Mouse (Mus musculus): Measurements from ENCODE around the gene Gpx3. TPM values are rescaled to one million over a fixed set of nuclear protein-coding genes. Genes with fewer than 3 reads are reported as not detected.
"Not testable (repeated sequence)": the region's sequence is repeated elsewhere in the genome, so short reads cannot be mapped to it uniquely, and the experiment has no call there.

The Gpx3 gene
- polyA plus RNA-seq (2016; fragmentation: Nextera tagmentation; extraction: Ambion mirVana) = 33.9 and 37.6 TPM in 2 replicates

DNA sequence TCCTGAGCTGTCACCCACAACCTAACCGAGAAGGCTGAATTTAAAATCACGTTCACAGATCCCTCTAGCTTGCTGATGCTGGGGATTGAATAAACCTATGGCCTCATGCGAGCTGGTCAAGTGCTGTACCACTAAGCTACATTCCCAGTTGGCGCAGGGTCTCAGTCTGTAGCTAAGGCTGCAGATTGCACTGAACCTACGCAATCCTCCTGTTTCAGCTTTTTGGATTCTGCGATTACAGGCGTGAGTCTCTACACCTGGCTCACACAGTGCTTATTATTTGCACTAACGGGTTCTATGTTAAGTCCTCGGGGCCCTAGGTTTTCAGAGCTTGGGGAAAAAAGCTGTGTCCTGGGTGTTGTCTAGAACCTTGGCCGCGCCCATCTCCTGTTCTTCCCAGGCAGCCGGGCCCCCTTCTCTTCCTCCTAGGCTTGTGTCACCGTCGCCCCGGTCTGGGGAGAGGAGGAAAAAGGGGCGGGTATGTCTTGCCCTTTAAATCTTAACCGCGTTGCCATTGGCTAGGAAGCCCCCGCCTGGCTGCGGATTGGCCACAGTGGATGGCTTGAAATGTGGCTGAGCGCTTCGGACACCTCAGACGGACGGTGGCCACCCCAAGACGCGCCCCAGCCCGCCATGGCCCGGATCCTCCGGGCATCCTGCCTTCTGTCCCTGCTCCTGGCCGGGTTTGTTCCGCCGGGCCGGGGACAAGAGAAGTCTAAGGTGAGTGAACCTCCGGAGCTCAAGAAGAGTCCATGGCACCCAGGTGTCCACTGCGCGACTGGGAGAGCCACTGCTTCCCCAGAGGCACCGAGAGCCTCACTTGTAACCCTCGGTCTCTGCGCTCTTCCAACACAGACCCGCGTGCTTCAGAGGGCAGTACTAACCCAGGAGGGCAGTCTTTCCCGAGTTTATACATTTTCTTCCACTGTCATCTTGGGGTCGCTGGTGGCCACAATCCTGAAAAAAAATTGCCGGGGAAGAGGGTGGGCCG is at the start of gene Gpx3:
Gene Gpx3, plus strand, starts transcription at position 121 of the 991 bp plus-strand sequence.
- Histone ChIP-seq H3K4me2 (peak within 1 kb of the TSS; percentile 82), H3K27me3 (0 out of 2 replicates have a peak, but pooled peaks cover 8% of the 10 kb centered on the region), H3K4me3 (replicated peaks) (peak within 1 kb of the TSS; percentile 50), H3K9me3 (no peaks in the 10 kb centered on the region), H3K27ac (no peak within 1 kb of the TSS), H3K36me3 (replicated peaks) (no peaks in the 10 kb centered on the region), H3K9ac (peak within 1 kb of the TSS; percentile 58), H3K4me1 (peaks cover 15% of the 10 kb centered on the region)
- WGBS = 15% methylated on average over 45 of the region's 45 CpGs
- ATAC-seq (ENCODE audit: low FRiP score) = peak; percentile 93

DNA sequence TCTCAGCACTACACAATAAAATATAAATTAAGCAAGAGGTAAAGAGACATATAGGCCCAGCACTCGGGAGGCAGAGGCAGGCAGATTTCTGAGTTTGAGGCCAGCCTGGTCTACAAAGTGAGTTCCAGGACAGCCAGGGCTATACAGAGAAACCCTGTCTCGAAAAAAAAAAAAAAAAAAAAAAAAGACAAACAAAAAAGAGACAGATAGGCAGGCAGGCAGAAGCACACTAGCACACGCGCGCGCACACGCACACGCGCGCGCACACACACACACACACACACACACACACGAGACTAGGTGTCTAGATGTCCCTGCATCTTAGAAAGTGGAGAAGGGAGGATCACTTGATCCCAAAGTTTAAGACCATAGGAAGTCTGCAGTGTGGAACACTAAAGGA is 43.4 kb upstream of the Gpx3 start:
- WGBS = 95% methylated on average over 11 of the region's 12 CpGs
- not testable (repeated sequence) for H3K27me3 ChIP-seq; ATAC-seq (ENCODE audit: low FRiP score); H3K9ac ChIP-seq; H3K4me1 ChIP-seq; H3K9me3 ChIP-seq; H3K4me3 ChIP-seq (replicated peaks); H3K4me2 ChIP-seq; H3K36me3 ChIP-seq (replicated peaks)
- 0 out of 2 replicates have a peak overlapping the region, but pooled peaks have one; percentile 8 for H3K27ac ChIP-seq

DNA sequence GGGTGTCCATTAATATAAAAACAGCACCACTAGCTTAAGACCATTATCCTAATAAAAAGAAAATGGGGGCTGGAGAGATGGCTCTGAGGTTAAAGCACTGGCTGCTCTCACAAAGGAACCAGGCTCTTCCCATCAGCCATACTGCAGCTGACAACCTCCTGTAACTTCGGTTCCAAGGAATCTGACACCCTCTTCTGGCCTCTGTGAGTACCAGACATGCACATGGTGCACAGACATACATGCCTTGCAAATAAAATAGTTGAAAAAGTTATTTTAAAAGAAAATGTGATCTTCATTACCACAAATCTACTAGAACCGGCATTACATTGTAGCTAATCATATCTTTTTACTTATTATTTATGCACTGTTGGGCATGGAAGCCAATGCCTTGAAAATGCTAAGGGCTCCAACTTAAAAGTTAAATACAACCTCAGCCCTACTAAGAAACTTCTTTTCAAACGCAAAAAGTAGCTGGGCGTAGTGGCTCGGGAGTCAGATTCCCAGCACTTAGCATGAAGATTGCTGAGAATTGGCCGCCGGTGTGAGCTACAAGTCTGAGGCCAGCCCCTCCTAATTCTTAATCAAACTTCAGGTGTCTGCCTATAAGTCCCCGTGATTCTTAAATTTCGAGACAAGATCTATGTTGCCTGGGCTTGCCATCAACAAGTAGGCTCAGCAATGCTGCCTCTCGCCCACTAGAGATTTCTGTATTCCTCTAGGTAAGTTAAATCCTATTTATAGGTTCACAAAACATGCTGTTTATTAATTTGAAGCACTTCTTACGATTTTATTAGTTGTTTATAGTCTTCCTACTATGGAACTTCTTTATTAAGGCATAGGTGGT is 42.7 kb upstream of the Gpx3 start:
- Histone ChIP-seq H3K4me1 (peaks cover 9% of the 10 kb centered on the region; the same call in 1 of the 2 replicates), H3K27me3 (no peaks in the 10 kb centered on the region), H3K9ac (peak overlapping the region; percentile 75; the same call in 1 of the 2 replicates), H3K36me3 (replicated peaks) (no peaks in the 10 kb centered on the region), H3K4me3 (replicated peaks) (peak overlapping the region; percentile 66), H3K9me3 (no peaks in the 10 kb centered on the region), H3K27ac (peak overlapping the region; percentile 59; the same call in 1 of the 2 replicates), H3K4me2 (peak overlapping the region; percentile 80)
- ATAC-seq (ENCODE audit: low FRiP score) = 0 out of 2 replicates have a peak, but pooled peaks have one; percentile 2
- WGBS = 27% methylated on average over 11 of the region's 11 CpGs

DNA sequence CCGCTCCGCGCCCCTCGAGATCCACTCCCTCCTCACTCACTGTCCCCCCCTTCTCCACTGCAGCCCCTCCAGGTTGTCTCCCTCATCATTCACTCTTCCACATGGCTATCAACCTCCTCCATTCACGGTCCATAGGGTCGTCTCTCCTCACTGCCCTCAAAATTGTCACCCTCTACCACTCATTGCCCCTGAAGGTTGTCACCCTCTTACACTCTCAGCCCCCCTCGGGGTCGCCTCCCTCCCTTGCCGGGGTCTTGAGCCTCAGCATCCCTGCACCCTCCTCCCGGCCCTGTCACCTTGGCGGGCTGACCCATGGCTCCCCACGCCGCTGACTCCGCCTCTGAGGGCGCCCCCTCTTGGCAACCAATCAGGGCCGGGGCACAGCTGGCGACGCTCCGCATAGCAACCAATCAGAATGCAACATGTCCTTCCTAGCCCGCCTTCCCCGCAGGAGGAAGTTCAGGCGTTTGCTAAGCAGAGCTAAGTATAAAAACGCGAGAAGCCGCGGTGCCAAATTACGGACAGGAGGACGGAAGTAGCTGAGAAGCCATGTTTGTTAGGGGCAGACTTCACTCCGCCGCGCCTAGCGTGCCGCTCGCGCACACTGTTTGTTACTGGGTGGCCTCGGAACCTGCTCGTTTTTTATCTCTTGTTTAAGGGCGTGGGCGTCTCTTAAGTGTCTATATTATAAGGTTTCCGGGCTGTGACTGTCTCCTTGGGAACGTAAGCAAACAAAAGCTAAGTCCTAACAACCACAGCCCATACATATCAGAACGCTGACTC is 41.8 kb upstream of the Gpx3 start, which contains the start of gene Lyrm7:
Gene Lyrm7, minus strand, starts transcription at position 661 of the 783 bp plus-strand sequence.
- Histone ChIP-seq H3K4me3 (replicated peaks) (peak within 1 kb of the TSS; percentile 66), H3K27ac (peak within 1 kb of the TSS; percentile 90), H3K9me3 (no peaks in the 10 kb centered on the region), H3K9ac (peak within 1 kb of the TSS; percentile 75), H3K36me3 (replicated peaks) (no peaks in the 10 kb centered on the region), H3K27me3 (no peaks in the 10 kb centered on the region), H3K4me2 (peak within 1 kb of the TSS; percentile 80), H3K4me1 (peaks cover 10% of the 10 kb centered on the region; the same call in 1 of the 2 replicates)
- under 1% methylated on average over 42 of the region's 42 CpGs for WGBS
- ATAC-seq (ENCODE audit: low FRiP score) = peak; percentile 97

DNA sequence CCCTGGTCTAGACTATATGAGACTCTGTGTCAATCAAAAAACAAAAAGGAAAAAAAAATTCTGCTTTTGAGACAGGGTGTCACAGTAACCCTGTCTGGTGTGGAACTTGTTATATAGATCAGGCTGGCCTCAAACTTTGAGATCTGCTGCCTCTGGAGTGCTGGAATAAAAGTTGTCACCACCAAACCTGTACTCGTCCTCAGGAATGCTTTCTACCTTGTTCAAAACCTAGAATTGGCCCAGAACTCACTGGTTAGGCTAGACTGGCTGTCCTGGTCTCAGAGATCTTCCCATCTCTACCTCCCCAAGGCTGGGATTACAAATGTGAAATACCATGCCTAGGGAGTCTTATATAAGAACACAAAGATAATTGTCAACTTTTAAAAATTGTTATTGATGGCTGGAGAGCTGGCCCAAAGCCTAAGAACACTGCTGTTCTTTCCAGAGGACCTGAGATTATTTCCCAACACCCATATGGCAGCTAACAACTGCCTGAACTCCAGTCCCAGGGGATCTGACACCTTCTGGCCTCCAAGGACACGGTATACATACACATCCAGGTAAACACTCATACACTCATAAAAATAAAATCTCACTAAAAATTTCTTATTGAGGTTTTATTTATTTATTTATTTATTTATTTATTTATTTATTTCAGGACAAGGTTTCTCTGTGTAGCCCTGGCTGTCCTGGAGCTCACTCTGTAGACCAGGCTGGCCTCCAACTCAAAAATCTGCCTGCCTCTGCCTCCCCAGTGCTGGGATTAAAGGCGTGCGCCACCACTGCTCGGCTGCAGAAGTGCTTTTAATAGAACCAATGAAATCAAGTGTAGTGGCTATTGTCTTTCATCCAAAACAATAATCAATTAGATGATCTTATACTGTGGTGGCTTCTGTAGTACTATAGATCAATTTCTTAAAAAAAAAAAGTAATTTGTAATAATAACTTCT is 40.5 kb upstream of the Gpx3 start:
- no peaks in the 10 kb centered on the region for H3K9me3 ChIP-seq
- H3K4me1 ChIP-seq = peaks cover 14% of the 10 kb centered on the region; the same call in 1 of the 2 replicates
- H3K27ac ChIP-seq = no peak overlapping the region
- H3K4me3 ChIP-seq (replicated peaks) = no peak overlapping the region
- peak overlapping the region; percentile 80; the same call in 1 of the 2 replicates for H3K4me2 ChIP-seq
- H3K36me3 ChIP-seq (replicated peaks) = no peaks in the 10 kb centered on the region
- no peak overlapping the region for H3K9ac ChIP-seq
- H3K27me3 ChIP-seq = no peaks in the 10 kb centered on the region
- no peak for ATAC-seq (ENCODE audit: low FRiP score)
- 89% methylated on average over 5 of the region's 5 CpGs for WGBS

DNA sequence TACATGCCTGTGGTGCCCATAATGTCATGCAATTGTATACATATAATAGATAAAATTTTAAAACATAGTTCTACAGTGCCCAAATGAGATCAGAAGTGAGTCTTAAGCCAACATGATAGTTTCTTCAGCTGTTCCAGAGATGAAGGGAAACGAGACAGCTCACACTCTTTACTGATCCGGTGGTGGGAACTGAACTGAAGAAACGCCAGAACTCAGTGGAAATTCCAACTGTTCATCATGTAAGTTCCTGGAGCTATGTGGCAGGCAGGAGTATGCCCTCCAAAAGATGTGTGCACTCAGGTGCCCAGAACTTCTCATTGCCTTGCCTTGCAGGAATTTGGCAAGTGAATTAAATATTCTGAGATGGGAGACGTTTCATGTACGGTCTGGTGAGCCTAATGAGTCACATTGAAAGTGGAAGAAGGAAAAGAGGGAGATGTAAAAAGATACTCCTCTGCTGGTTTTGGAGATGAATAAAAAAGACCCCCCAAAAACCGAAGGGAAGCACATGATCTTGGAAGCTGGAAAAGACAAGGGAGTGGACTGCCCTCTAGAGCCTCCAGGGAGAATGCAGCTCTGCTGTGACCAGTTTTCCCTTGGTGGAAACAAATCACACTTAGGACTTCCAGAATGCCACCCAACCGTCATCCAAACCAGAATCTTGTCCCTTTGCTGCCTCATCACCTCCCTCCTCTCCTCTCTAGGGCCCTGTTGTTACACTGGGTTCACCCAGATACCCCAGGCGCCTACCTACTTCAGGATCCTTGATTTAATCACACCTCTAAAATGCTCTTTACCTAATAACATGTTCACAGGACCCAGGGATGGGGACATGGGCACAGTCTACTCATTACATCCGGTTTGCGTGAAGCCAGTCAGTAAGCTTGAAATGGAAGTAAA is 39.4 kb upstream of the Gpx3 start:
- Histone ChIP-seq H3K9me3 (no peaks in the 10 kb centered on the region), H3K9ac (no peak overlapping the region), H3K27me3 (no peaks in the 10 kb centered on the region), H3K36me3 (replicated peaks) (no peaks in the 10 kb centered on the region), H3K27ac (no peak overlapping the region), H3K4me2 (no peak overlapping the region), H3K4me3 (replicated peaks) (no peak overlapping the region), H3K4me1 (peaks cover 19% of the 10 kb centered on the region)
- ATAC-seq (ENCODE audit: low FRiP score) = no peak
- WGBS = 47% methylated on average over 10 of the region's 10 CpGs

DNA sequence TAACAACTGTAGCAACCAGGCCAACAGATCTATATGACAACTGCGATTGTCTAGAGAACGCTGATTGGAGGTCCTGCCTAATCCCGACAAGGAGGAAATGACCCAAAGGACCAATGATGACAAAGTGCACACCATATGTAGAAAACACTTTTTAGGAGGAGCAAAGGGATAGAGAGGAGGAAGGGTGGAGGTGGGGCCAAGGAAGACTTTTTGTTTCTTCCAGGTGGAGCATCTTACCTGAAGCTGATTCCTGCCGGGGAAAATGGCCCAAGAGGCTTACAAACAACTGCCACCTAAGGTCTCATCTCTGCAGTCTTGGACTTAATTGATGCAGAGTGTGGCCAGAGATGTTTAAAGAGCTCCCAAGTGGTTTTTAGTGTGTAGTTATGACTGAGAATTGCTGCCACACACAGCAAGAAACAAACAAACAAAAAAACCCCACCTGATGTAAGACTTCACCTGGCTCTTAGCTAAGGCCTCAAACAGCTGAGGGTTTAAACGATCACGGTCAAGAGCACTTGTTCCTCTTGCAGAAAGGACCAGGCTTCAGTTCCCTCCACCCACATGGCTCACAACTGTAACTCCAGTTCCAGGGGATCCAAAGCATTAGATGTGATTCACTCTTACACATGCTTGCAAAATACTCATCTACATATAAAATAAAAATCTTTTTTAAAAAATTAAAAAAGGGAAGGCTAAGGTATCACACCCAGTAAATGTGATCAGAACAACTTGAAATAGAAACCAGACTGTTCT is 36.7 kb upstream of the Gpx3 start:
- peak overlapping the region; percentile 92 for H3K4me3 ChIP-seq (replicated peaks)
- no peaks in the 10 kb centered on the region for H3K9me3 ChIP-seq
- peaks cover 12% of the 10 kb centered on the region for H3K36me3 ChIP-seq (replicated peaks)
- H3K9ac ChIP-seq = peak overlapping the region; percentile 98
- H3K27ac ChIP-seq = peak overlapping the region; percentile 92
- WGBS = 76% methylated on average over 6 of the region's 6 CpGs
- peaks cover 28% of the 10 kb centered on the region for H3K4me1 ChIP-seq
- peak overlapping the region; percentile 65 for H3K4me2 ChIP-seq
- H3K27me3 ChIP-seq = no peaks in the 10 kb centered on the region
- ATAC-seq (ENCODE audit: low FRiP score) = no peak

DNA sequence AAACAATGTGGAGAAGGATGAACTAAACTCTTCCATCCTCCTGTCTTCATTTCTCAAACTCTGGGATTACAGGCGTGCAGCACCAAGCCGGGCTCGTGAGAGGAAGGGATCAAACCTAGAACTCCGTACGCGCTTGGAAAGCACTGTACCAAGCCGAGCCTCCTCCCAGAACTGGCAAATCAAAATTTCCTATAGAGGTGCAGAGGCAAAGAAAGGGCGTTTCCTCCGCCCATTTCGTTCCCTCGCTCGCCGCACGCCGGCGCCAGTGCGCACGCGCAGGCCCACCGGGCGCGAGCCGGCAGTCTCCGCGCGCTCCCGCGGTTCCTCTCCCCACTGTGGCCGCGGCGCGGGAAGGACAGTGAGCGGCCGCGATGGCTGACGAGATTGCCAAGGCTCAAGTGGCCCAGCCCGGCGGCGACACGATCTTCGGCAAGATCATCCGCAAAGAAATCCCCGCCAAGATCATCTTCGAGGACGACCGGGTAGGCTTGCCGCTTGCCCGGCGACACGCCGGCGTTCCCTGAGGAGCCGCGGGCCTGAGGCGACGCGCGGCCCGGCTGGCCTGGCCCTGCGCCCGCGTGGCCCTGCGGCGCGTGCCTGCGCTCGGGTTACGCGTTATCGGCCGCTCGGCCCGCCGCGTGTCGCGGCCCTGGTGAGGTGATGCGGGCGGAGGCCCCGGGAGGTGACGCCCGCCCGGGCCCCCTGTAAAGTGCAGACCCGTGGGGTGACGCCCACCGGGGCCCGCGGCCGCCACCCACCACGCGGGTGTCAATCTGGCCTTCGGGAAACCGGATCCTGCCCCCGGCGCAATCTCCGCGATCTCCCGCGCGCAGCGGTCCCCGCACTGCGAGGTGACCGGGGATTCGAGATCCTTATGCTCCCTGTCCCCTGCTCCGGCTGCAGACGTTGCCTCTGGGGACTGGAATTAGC is 35.9 kb upstream of the Gpx3 start, which contains the start of gene Hint1:
Gene Hint1, plus strand, starts transcription at position 265 of the 930 bp plus-strand sequence.
- Histone ChIP-seq H3K4me2 (peak within 1 kb of the TSS; percentile 65), H3K27me3 (no peaks in the 10 kb centered on the region), H3K27ac (peak within 1 kb of the TSS; percentile 92), H3K4me3 (replicated peaks) (peak within 1 kb of the TSS; percentile 92), H3K4me1 (peaks cover 28% of the 10 kb centered on the region), H3K36me3 (replicated peaks) (peaks cover 21% of the 10 kb centered on the region), H3K9ac (peak within 1 kb of the TSS; percentile 98), H3K9me3 (no peaks in the 10 kb centered on the region)
- ATAC-seq (ENCODE audit: low FRiP score) = peak; percentile 85
- under 1% methylated on average over 106 of the region's 107 CpGs for WGBS

DNA sequence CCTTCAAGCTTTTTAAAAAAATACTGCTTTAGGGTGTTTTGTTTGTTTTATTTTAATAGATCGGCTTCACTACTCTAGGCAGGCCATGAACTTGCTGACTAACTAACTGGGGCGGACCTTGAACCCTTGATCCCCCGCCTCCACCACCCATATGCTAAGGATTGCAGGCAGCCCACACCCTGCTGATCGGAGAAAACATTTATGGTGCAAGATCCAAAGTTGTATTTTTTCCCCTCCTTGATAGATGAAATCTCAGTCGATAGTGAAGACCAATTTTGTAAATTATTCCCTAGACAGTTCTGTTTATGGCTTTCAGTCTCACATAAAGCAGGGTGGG is 35.2 kb upstream of the Gpx3 start:
- H3K27ac ChIP-seq = peak overlapping the region; percentile 92
- 5% methylated on average over 5 of the region's 5 CpGs for WGBS
- H3K4me1 ChIP-seq = peaks cover 28% of the 10 kb centered on the region
- ATAC-seq (ENCODE audit: low FRiP score) = 0 out of 2 replicates have a peak, but pooled peaks have one; percentile 42
- H3K4me2 ChIP-seq = peak overlapping the region; percentile 65
- H3K9me3 ChIP-seq = no peaks in the 10 kb centered on the region
- H3K9ac ChIP-seq = peak overlapping the region; percentile 98
- peak overlapping the region; percentile 92 for H3K4me3 ChIP-seq (replicated peaks)
- H3K27me3 ChIP-seq = no peaks in the 10 kb centered on the region
- peaks cover 27% of the 10 kb centered on the region for H3K36me3 ChIP-seq (replicated peaks)

Data from forebrain, embryonic 12.5 days (tissue).